ENCODE assay signal across 8 mouse cellular contexts in genomic region chr7:105810877-105811489, GRCm38 (mm10). TPM values are rescaled to one million over a fixed set of nuclear protein-coding genes. Genes with fewer than 3 reads are reported as not detected.
DNase-seq lines count a peak whose midpoint lies in the region; ATAC-seq and TF ChIP-seq lines count a peak whose summit lies in the region.

Gene Mrpl17 (minus strand): TSS chr7:105811099.

- DNase-seq in ES-E14 (ENCODE audit: low read depth, low spot score): peak; percentile 95
- DNase-seq in cerebellum, adult 11-12 months: peak; percentile 100
- peak; percentile 100 for DNase-seq in heart, postnatal 25 days (ENCODE audit: low spot score)
- peak; percentile 100 for DNase-seq in layer of hippocampus, adult 18-20 months (ENCODE audit: low spot score in 2 of 2)
- DNase-seq in lung, adult 2 months: peak; percentile 100
- peak; percentile 100 for DNase-seq in thymus, adult 18-20 months

- peak within 1 kb of the TSS; percentile 91 to 95 for H3K4me3 ChIP-seq in ES-E14 (ENCODE audit: insufficient read depth in 1 of 2, low read depth in 1 of 2, low read length in 2 of 2, poor library complexity in 1 of 2, severe bottlenecking in 1 of 2)
- peak within 1 kb of the TSS; percentile 76 for H3K4me3 ChIP-seq in forebrain, embryonic 15.5 days
- peak within 1 kb of the TSS; percentile 81 for H3K4me3 ChIP-seq in lung, adult 2 months (replicated peaks; ENCODE audit: extremely low read depth, low read depth, low read length)

- TF ChIP-seq CTCF in lung, adult 2 months (IDR thresholded peaks at IDR 0.05; ENCODE audit: insufficient read depth, low read length): peak; percentile 44

- peaks cover 11% of the 10 kb centered on the region for H3K36me3 ChIP-seq in ES-E14 (ENCODE audit: control insufficient read depth, insufficient read depth, low read length, poor library complexity, severe bottlenecking)
- peaks cover 16% of the 10 kb centered on the region for H3K36me3 ChIP-seq in forebrain, embryonic 15.5 days

- peak within 1 kb of the TSS; percentile 37; the same call in 1 of the 2 replicates for H3K27ac ChIP-seq in ES-E14 (ENCODE audit: insufficient read depth, low read depth, low read length, poor library complexity, severe bottlenecking)
- H3K27ac ChIP-seq in forebrain, embryonic 15.5 days (replicated peaks): peak within 1 kb of the TSS; percentile 88

- peak; percentile 77 for TF ChIP-seq POLR2A in lung, adult 2 months (IDR thresholded peaks at IDR 0.05; ENCODE audit: borderline replicate concordance, extremely low read depth, low read depth, low read length)

- H3K4me1 ChIP-seq in ES-E14 (ENCODE audit: control insufficient read depth in 2 of 2, insufficient read depth in 2 of 2, low read length in 2 of 2, poor library complexity in 1 of 2): peaks cover 3 to 5% of the 10 kb centered on the region in 2 experiments; a peak in 3 of 4 replicates
- H3K4me1 ChIP-seq in forebrain, embryonic 15.5 days: peaks cover 14% of the 10 kb centered on the region
- peaks cover 19% of the 10 kb centered on the region for H3K4me1 ChIP-seq in lung, adult 2 months (ENCODE audit: control insufficient read depth, insufficient read depth, low read length)

- in situ Hi-C loops in ES-E14 (cut with MboI; ENCODE audit: low sequenced_read_pairs in 2 of 2, unreplicated experiment in 2 of 2): loop anchor here in 1 of 2 experiments (25.0 kb wide), 1 partner anchor 1599 kb away; the partner anchor contains the start of gene Trim6

- ATAC-seq in forebrain, embryonic 15.5 days (replicated peaks): peak; percentile 97
- peak; percentile 96 for ATAC-seq in neutrophil, adult 5-6 weeks (ENCODE audit: extremely low read depth, insufficient number of reproducible peaks, low FRiP score, poor library complexity, severe bottlenecking)

- H3K9me3 ChIP-seq in ES-E14 (ENCODE audit: control insufficient read depth, insufficient read depth, low read depth, low read length): no peaks in the 10 kb centered on the region
- no peaks in the 10 kb centered on the region for H3K9me3 ChIP-seq in forebrain, embryonic 15.5 days

- H3K27me3 ChIP-seq in forebrain, embryonic 15.5 days: no peaks in the 10 kb centered on the region

- peak within 1 kb of the TSS; percentile 61 for H3K4me2 ChIP-seq in forebrain, embryonic 15.5 days (replicated peaks)

- under 1% methylated on average over 52 of the region's 52 CpGs for WGBS in forebrain, embryonic 15.5 days
- WGBS in lung, adult 2 months: under 1% methylated on average over 52 of the region's 52 CpGs

- peak within 1 kb of the TSS; percentile 98 for H3K9ac ChIP-seq in ES-E14 (ENCODE audit: insufficient read depth, low read depth, low read length, poor library complexity, severe bottlenecking)
- peak within 1 kb of the TSS; percentile 90 for H3K9ac ChIP-seq in forebrain, embryonic 15.5 days (replicated peaks)

- intact Hi-C loops in heart, postnatal 25 days (cut with DNase I): loop anchor here (2.0 to 5.0 kb wide), 3 partner anchors 74 to 259 kb away; partner anchors contain the start of genes Arfip2, Gm45799, Ilk and Rrp8

TF ChIP-seq in ES-E14, 5 proteins besides CTCF, POLR2A, EP300 and RAD21:
- TF ChIP-seq ZC3H11A (IDR thresholded peaks at IDR 0.05; ENCODE audit: borderline replicate concordance, low read depth, low read length) (peak; percentile 19; the same call in 1 of the 2 replicates), MAFK (IDR thresholded peaks at IDR 0.05; ENCODE audit: insufficient read depth, low read depth, low read length) (peak; percentile 50; the same call in 1 of the 2 replicates), HCFC1 (IDR thresholded peaks at IDR 0.05; ENCODE audit: borderline replicate concordance, insufficient read depth, low read length) (peak; percentile 85), CHD2 (IDR thresholded peaks at IDR 0.05; ENCODE audit: low read depth, low read length) (no peak)
TF ChIP-seq in ES-E14: peak in this region for 3.

RNA-seq across cellular contexts. Expression of gene Mrpl17, which starts in this region (rescaled TPM):
- 325 and 371 TPM in 2 replicates for total RNA-seq in ES-E14 (2012; rRNA removed)
- polyA plus RNA-seq in forebrain, embryonic 15.5 days (2015; fragmentation: Nextera tagmentation; extraction: Ambion mirVana): 191 and 194 TPM in 2 replicates
- 100 to 1,000 TPM; 108 to 110 TPM for total RNA-seq in heart, postnatal 25 days (2021)
- 100 to 1,000 TPM; 104 to 108 TPM for total RNA-seq in layer of hippocampus, adult 18-20 months (2021)
- polyA plus RNA-seq in lung, adult 2 months (2012; rRNA removed): 142 and 172 TPM in 2 replicates
- total RNA-seq in neutrophil, adult 5-6 weeks (2017): 32.5 and 44.4 TPM in 2 replicates

Comparison
In these comparisons a context has a peak if more than half of its experiments do, and no peak if none do; other contexts are left out.
1. Peak in every context shown above with its lines: DNase-seq, ATAC-seq, H3K4me3 ChIP-seq and H3K27ac ChIP-seq.